Mouse (Mus musculus) frontal cortex, adult (tissue): Measurements from ENCODE around the gene Olfr316.
"Not testable (repeated sequence)": the region's sequence is repeated elsewhere in the genome, so short reads cannot be mapped to it uniquely, and the experiment has no call there.

ENCODE experiments used
- ATAC-seq: cut with Nextera tagmentation; 2 replicates; pipeline ENCODE4 v1.9.2; 2017; ENCODE audit warnings: mild to moderate bottlenecking, moderate library complexity, mixed read lengths; ENCODE audit not compliant: low TSS enrichment

Gene Olfr316

DNA sequence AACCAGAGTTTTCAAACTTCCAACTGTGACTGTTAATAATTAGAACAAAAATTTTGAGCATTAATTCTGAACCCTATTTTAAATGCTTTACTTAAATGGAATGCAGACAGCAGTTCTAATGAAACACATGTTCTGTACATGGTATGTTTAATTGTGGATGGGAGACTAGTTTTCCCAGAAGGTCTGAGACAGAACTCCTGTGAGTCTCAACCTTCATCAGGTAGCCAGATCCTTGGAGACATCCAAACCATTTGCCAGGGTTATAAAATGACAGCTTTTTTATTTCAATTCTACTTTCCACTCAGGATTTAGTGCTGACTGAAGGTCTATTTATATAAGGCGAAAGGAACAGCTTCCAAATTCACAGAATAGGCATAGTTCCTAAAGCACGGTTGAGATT, at the start of gene Olfr316:
Gene Olfr316, plus strand, starts transcription at position 301 of the 400 bp plus-strand sequence.
- no peak for ATAC-seq

DNA sequence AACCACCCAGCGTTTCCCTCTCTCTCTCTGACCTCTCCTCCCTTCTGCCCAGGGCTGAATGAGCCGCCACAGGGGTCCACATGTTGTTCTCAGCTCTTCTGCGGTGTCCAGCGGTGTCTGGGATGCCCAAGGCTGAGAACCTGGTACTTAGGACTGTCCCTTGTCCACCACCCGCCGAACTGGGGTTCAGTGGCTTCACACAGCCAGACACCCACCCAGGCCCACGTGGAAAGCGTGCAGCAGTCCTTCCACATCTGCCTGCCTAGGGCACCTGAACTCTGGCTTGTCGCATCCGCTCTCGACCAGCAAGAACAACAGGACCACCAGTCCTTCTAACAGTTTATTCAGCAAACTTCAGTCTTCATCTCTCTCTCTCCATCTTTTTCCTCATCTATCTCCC, 43.4 kb upstream of the Olfr316 start:
- no peak for ATAC-seq

DNA sequence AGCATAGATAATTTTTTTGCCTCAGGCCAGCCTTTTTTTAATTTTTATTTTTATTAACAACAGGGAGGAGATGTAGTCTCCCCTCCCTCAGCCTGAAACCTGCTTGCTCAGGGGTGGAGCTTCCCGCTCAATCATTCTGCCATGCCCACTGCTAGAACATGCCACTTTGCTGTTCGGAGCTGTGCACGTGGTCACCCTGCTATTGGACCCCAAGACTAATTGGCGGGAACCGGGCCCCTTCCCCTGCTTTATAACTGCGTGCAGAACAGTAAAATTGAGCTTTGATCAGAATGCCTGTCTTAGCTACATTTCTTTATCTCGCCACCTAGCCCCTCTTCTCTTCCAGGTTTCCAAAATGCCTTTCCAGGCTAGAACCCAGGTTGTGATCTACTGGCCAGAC, 34.8 kb upstream of the Olfr316 start:
- not testable (repeated sequence) for ATAC-seq

DNA sequence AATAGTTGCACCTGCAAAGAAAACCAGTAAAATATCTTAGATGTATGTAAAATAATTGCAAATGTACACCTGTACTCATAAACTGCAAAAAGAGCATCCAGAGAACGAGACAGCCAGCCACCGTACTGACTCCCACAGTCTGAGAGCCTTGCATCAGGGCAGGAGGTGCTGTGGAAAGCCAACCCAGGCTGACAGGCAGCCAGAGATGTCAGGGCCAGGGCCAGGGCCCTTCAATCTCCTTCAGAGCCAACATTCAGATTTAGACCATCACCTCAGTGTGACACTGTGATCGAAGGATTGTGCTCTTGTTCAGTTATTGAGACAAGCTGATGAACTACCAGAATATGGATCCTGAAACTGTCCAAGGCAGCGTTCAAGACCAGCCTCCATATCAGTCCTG, 32.8 kb upstream of the Olfr316 start:
- no peak for ATAC-seq

DNA sequence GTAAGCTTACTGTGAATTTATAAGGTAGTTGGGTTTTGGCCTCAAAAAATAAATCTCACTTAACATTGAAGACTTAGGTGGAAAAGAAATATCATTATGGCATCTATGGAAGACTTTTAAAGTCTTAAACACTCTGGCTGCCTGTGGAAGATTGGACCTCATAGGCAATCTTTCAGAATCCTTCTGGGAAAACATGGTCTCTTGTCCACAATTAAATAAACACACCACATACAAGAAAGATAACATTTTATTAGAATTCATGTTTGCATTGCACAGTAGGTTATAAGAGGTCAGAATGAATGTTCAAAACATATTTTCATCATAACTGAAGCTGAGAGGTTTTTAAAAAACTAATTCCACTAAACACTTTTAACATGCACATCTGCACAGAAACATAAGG, 28.6 kb upstream of the Olfr316 start, which contains the start of gene Olfr318:
Gene Olfr318, minus strand, starts transcription at position 101 of the 400 bp plus-strand sequence.
- ATAC-seq: no peak

DNA sequence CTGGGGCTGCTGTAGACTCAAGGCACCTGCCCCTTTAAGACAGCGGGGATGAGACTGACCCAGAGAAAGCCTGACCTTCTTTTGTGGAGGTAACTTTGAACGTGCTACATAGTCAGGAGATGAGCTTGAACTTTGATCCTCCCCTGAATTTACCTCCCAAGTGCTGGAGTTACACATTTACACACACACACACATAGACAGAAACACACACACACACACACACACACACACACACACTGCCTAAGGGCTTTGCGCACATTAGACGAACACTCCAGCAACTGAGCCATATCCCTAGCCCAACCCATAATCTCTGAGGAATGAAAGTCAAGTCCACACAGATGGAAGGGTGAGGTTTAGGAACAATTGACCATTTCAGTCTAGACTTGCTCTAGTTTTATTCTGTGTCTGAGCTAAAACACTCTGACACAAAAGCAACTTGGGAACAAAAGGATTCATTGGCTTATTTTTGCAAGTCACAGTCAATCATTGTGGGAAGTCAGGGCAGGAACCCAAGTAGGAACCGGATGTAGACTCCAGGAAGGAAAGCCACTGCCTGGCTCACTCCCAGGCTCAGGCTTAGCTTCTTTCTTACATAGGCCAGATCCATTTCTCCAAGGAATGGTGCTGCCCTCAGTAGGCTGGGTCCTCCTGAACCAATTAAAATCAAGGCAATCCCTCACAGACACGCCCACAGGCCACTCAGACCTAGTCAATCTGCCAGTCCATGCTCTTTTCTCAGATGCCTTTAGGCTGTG, 24.5 kb upstream of the Olfr316 start:
- not testable (repeated sequence) for ATAC-seq

DNA sequence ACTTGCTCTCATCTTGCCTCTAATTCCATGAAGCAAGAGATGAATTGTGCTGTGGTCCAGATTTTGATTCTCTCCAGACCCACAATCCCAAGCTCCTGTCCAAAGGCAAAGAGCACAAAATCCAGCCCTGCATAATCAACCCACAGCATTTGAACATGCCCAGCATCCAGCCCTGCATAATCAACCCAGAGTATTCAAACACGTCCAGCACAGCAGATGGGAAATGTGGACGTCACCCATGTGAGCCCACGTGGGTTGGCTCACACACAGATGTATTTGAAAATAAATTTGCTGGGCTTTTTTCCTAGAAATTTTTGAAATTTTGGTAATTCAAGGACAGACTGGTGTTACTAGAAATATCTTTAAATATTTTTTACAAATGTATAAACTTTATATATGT, 19.2 kb upstream of the Olfr316 start:
- ATAC-seq: peak; percentile 85

DNA sequence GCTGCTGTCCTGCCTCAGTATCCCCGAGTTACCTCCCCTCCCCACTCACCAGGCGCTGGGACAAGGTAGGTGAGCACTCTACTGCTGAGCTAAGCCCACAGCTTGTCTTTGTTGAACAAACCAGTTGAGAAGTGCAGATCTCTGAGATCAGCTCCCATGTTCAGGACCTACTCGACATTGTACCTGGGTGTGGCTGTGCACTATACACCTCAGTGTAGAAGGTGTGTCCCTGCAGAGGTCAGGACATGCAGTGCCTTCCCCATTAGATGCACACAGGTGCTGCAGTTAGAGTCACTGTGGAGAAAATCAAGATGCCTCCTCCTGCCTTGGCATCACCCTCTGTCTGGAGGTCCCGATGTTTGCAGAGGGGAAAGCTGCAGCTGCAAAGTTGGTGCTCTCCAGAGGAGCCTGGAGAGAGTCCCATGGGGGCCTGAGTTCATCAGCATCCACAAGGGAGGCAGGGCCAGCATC, 13.7 kb upstream of the Olfr316 start, which contains the start of gene Olfr317:
Gene Olfr317, minus strand, starts transcription at position 421 of the 471 bp plus-strand sequence.
- ATAC-seq: no peak

DNA sequence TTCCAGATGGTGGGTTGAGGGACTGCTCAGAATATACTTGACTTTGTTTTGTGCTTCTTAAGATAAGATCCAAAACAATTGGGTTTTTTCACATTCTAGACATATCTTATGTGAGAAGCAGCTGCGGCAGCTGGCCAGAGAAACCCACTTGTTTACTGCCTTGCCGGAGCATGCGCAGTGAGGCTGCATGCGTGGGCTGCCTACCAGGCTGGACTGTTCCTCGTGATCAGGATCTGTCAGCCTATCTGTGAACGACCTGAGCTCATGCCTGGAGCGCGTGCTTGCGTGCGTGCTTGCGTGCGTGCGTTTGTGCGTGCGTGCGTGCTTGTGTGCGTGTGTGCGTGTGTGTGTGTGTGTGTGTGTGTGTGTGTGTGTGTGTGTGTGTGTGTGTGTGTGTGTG, 1.4 kb upstream of the Olfr316 start:
- ATAC-seq: not testable (repeated sequence)

DNA sequence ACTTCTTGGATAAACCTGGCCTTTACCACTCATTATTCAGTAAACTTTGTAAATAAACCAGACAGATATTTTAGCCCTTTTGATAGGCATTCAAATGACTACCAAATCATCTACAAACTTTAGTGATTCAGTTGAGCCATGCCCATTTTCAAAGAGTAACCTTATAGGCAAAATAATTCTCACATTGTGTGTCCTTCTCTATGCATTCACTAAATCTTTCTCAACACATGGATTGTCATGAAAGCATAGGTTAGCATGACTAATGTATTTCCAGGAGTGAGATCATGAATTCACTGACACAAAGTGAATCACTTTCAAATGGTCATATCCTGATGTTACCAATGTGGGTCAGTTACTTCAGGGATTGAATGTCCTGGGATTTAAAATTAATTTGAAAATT, 20.4 kb downstream of the Olfr316 start, which contains the start of gene Olfr315:
Gene Olfr315, plus strand, starts transcription at position 301 of the 400 bp plus-strand sequence.
- no peak for ATAC-seq

DNA sequence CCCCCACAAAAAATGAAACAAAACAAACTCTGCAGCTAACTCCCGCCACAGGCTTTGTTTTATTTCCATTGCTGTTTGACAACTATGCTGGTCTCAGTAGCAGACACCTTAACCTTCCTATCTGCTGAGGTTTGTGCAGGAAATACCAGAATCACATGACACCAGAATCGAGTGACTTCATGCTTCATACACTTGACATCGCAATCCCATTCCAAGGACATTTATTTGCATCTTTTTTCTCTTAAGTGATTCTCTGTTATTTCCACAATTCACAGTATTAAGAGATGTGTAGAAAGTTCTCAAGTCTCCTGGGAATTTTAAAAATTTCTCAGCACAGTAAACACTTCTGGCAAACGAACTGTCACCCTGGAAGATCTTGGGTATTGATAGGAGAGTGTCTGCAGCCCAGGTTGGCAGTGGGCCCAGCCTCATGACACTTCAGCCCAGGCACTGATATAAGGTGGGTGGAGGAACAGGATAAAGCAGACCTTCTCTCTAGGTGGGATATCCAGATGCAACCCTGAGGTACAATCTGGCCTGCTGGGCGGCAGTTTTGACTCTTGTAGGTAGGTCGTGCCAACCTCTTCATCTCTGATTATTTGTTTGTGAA, 30.1 kb downstream of the Olfr316 start, which contains the start of gene Olfr314:
Gene Olfr314, plus strand, starts transcription at position 473 of the 610 bp plus-strand sequence.
- ATAC-seq: no peak

DNA sequence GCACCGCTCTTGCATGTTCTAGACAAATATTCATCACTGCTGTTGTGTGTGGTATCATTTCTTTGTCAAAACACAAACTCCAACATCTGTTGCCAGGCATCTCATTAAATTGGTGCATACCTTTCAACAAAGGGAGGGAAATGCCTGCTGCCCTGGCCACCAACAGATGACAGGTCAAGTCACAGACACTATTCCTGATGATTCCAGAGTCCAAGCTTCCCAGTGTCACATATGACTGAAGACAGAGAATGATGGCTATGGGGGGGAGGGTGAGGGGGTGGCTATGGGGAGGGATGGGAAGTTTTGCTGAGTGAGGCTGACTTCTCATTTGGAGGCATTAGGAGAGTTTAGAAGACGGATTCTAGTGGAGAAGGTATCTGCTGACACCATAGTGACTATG, 31.6 kb downstream of the Olfr316 start:
- no peak for ATAC-seq

DNA sequence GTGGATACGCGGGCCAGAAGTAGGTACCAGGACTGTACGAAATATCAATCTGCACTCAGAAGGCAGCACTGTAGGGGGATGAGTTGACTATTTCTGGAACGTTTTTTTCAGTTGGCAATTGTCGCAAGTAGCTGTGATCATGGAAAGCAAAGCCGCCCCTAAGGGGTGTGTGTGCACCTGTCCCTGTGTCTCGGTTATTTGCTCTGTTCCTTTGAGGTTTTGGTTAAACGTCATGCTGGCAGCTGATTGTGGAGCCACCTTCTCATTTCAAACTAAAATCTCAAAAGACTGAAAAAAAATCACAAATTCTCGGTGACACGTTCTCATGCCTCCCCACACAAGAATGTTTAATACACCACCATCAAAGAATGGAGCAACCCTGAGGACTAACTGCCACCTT, 35.1 kb downstream of the Olfr316 start:
- no peak for ATAC-seq

DNA sequence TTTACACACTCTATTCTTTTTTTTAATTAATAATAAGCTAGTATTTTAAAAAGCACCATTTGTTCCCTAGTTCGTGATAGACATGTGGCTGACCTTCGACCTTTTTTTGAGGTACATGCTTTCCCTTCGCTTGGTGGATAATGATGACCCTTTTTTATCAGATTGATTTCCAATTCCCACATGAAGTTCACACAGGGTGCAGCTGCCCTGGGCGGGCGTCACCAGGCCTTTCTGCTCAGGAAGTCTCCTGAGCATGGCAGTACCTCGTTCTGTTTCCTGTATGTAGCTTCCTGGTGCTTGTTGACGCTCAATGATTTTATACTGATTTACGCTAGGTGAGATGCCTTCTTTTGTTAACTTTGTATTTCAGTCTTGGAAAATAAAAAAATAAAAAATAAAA, 35.8 kb downstream of the Olfr316 start:
- no peak for ATAC-seq

DNA sequence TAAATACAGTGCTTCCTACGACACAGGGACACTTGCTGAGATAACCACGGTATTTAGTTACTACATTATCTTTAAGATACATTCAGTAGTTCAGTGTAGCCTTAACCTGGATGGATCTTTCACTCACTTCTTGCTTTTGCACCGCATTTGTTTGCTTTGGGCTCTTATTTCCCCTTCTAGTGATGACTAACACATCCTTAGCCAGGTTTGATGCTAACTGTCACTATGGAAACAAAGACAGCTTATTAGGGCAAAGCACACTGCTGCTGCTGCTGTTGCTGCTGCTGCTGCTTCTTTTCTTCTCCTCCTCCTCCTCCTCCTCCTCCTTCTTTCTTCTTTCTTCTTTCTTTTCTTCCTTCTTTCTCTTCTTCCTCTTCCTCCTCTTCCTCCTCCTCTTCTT, 37.0 kb downstream of the Olfr316 start:
- ATAC-seq: no peak

DNA sequence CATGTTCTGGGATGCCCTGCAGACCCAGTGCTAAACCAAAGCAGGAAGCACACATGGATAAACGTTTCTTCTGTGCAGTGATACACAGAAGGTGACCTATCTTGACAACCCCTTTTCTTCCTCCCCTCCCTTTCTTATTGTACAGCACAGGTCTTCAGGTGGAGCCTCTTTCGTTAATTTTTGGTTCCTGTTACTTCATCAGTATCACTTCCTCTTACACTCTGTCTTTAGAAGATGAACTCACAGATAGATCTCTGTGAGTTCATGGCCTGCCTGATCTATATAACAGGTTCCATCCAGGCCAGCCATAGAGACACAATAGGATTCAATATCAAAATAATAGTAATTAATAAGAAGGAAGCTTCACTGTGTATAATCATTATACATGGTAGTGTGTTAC, 37.5 kb downstream of the Olfr316 start:
- no peak for ATAC-seq

DNA sequence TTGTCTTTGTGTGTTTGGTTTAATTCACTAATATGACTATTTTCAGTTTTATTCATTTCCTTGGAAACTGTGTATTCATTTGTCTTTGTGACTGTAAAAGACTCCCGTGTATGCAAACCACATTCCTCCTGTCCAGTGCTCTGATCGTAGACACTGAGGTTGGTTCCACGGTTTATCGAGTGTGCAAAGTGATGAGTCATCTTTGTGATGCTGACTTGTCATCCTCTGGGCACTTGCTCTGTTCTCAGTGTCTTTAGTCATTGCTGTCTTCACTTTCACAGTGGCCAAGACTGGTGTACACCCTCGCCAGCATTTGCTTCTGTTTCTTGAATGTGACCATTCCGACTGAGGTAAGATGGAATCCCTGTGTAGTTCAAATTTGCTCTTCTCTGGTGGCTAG, 38.1 kb downstream of the Olfr316 start:
- ATAC-seq: no peak

DNA sequence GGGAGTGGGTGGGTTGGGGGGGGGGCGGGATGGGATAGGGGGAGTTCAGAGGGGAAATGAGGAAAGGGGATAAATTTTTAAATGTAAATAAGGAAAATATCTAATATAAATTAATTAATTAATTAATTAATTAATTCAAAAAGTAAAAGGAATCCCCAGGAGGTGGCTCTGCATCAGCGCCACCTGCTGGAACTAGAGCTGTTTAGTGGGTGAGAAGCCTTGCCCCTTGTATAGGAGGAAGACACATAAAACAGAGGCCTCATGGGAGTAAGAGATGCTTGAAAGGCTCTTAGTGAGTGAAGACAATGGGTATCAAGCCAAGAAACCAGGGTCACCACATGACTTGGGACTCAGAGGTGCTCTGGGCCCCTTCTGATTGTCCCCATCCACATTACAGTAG, 43.3 kb downstream of the Olfr316 start:
- ATAC-seq: no peak

DNA sequence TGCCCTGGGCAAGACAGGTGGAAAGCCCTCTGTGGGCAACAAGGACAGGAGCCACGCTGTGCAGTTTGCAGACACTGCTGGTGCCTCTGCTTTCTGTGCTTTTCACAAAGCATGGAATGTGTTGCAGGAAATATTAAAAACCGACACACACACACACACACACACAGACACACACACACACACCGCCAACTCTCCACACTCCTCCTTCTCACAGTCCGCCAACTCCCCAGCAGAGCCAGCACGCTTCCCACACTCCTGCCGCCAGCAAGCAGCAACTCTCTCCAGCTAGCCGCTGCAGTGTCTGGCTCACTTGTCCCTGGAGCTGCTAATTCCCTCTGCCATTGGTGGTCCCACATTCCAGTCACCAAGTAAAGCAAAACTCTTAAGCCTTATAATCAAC, 44.3 kb downstream of the Olfr316 start:
- peak; percentile 95 for ATAC-seq

DNA sequence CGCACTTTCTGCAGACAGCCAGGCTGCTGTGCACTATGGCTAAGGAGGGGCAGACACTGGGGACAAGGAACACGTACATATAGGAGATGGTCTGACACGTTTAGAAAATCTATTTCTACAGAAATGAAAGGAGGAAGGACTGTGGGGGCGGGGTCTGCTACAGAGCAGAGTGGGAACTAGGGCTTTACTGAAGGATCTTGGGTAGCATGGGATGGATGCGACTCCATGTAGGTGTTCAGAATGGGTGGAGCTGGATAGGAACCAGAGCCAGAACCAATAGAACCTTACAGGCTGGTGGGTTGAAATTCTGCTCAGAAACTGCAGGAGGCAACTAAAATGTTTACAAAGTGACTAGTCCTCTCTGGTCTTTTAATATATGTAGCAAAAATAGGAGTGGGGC, 47.2 kb downstream of the Olfr316 start:
- peak; percentile 56; the same call in 1 of the 2 replicates for ATAC-seq

DNA sequence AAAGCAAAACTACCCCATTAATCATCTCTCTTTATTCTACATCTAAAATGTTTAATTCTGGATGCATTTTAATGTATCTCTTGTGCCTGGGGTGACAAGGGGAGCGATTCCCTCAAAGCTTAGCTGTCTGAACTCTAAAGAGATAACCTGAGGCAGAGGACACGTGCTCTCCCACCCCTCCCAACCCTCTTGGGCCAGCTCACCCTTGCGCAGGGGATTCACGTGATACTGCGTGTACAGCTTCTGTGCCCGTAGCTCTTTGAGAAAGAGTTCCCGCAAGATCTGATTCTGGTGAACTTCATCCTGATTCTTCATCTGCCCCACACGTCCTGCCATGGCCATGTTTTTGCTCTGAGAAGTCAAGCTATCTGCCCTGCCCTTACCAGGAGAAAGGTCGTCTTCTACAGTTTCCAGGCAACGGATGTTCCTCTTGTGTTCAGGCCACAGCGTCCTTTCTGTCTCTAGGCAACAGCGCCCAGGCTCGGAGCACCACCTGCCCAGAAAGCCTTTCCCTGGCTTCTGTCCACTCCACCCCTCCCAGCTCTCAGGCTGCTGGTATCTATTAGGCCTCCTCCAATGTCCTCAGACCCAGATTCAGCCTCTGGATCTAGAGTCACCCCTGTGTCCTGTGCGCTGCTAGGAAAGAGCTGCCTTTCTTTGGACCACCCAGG, 49.2 kb downstream of the Olfr316 start, which contains the start of gene Fam183b:
Gene Fam183b, minus strand, starts transcription at position 403 of the 671 bp plus-strand sequence.
- ATAC-seq: peak; percentile 78

DNA sequence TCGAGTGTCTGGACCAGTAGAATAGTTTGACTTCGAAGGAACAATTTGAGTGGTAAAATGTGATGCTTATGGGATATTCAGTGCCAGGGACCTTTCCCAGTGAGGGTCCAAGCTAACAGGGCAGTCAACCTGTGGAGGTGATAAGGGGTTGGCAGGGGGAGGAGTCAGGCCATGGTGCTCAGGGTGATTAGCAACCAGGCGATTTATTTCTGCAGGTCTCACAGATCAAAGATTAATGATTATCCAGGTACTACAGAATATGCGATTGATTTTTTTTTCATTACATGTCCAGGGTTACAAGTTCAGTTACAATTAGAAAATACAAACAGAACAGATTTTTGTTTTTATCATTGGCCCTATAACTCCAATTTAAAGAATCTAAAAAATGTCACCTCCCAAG, 51.3 kb downstream of the Olfr316 start:
- no peak for ATAC-seq
